Mouse (Mus musculus) embryonic facial prominence, embryonic 14.5 days (tissue): Measurements from ENCODE around the gene Psme3. TPM values are rescaled to one million over a fixed set of nuclear protein-coding genes. Genes with fewer than 3 reads are reported as not detected.

ENCODE experiments used
- ATAC-seq: fragments of 200-750 bp; cut with Nextera tagmentation; 2 replicates; pipeline ENCODE4 v1.8.0; 2017; ENCODE audit warnings: low read depth, moderate number of reproducible peaks, moderate TSS enrichment
- DNase-seq: peaks from one replicate; pipeline ENCODE4 v3.0.0-alpha.2; 2015; ENCODE audit warnings: low spot score
- H3K27ac ChIP-seq: fragments of 300-500 bp; sonication (generic); replicated peaks from 2 replicates; pipeline ENCODE4 v1.5.1; 2014; ENCODE audit warnings: low read depth, mild to moderate bottlenecking, low read length, moderate library complexity
- H3K27me3 ChIP-seq: fragments of 300-500 bp; sonication (generic); replicated peaks from 2 replicates; pipeline ENCODE4 v1.6.1; 2014; ENCODE audit warnings: low read length; ENCODE audit not compliant: control insufficient read depth, insufficient read depth
- H3K36me3 ChIP-seq: fragments of 300-500 bp; sonication (generic); 2 replicates; pipeline ENCODE4 v1.6.1; 2014; ENCODE audit warnings: low read length, mixed read lengths; ENCODE audit not compliant: control insufficient read depth, insufficient read depth
- H3K4me1 ChIP-seq: fragments of 300-500 bp; sonication (generic); 2 replicates; pipeline ENCODE4 v1.6.1; 2014; ENCODE audit warnings: antibody characterized with exemption, low read length; ENCODE audit not compliant: control insufficient read depth, insufficient read depth
- H3K4me2 ChIP-seq: fragments of 300-500 bp; sonication (generic); 2 replicates; pipeline ENCODE4 v1.6.1; 2014; ENCODE audit warnings: low read depth, mild to moderate bottlenecking, low read length, moderate library complexity, mixed read lengths
- H3K4me3 ChIP-seq: fragments of 300-500 bp; sonication (generic); 2 replicates; pipeline ENCODE4 v1.5.1; 2014; ENCODE audit warnings: low read depth, mild to moderate bottlenecking, low read length
- H3K9ac ChIP-seq: fragments of 300-500 bp; sonication (generic); 2 replicates; pipeline ENCODE4 v1.6.1; 2014; ENCODE audit warnings: low read depth, mild to moderate bottlenecking, low read length, moderate library complexity, mixed read lengths
- H3K9me3 ChIP-seq: fragments of 300-500 bp; sonication (generic); 2 replicates; pipeline ENCODE4 v1.6.1; 2016; ENCODE audit warnings: low read length; ENCODE audit not compliant: control insufficient read depth
- WGBS: fragments of 180-500 bp; shearing (Covaris S2); extraction: QIAGEN DNeasy Blood & Tissue Kit; methylation state at CpG from one replicate; pipeline ENCODE4 v1.1.7; 2014; 5-methylcytosine and 5-hydroxymethylcytosine counted together
- polyA plus RNA-seq: library from polyadenylated mRNA; unstranded; fragments of >200 nt; fragmentation: Nextera tagmentation; extraction: Ambion mirVana; gene quantifications from 2 replicates; pipeline ENCODE4 v1.2.1, GENCODE M21; 2014

Gene Psme3
- polyA plus RNA-seq, 1 experiment from 2014 or later: 98.0 TPM

DNA sequence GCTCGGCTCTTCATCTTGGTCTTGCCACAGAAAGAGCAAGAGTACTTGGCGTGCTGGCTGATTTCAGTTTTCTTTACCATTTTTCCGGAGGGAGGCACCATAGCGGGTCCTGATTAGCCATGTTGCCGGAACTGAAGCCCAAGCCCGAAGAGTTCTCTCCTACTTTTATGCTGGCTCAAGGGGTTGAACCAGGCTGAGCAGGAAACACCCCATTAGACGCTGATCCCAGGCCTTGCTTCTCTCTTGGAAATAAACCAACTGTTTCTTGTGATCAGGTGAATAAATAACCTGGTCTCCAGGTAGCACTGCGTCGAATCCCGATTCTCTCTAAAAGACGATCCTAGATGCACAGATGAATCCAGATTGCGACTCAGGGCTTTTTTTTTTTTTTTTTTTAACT, 37.4 kb downstream of the Psme3 start:
- no peak overlapping the region for H3K9ac ChIP-seq
- peaks cover 6% of the 10 kb centered on the region; the same call in 1 of the 2 replicates for H3K9me3 ChIP-seq
- H3K4me2 ChIP-seq: no peak overlapping the region
- H3K4me1 ChIP-seq: no peaks in the 10 kb centered on the region
- H3K36me3 ChIP-seq: no peaks in the 10 kb centered on the region
- no peaks in the 10 kb centered on the region for H3K27me3 ChIP-seq
- 91% methylated on average over 12 of the region's 12 CpGs for WGBS
- DNase-seq (no peak), ATAC-seq (no peak)
- H3K4me3 ChIP-seq: no peak overlapping the region
- H3K27ac ChIP-seq: no peak overlapping the region

DNA sequence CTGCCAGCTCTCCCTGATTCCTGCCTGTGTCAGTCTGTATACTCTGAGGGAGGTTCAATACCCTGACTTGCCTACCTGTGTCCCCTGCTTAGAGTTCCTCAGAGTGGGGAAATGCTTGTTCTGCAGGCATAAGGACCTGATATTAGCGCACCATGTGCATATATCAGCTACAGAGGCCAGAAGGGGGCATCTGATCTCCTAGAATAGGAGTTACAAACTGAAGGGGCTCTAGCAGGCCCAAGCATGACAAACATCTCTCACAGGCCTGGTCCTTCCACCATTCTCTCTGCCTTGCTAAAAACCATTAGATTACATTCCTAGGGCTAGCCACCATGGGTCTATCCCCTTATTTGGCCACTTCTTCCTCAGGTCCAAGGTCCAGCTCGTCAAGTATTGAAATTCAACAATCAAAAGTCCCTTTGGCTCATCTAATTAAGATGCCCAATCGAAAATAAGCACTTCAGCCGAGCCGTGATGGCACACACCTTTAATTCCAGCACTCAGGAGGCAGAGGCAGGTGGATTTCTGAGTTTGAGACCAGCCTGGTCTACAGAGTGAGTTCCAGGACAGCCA, 38.5 kb downstream of the Psme3 start:
- Histone ChIP-seq H3K9me3 (peaks cover 6% of the 10 kb centered on the region; the same call in 1 of the 2 replicates), H3K4me2 (no peak overlapping the region), H3K27ac (no peak overlapping the region), H3K9ac (no peak overlapping the region), H3K36me3 (no peaks in the 10 kb centered on the region), H3K4me3 (no peak overlapping the region), H3K27me3 (no peaks in the 10 kb centered on the region), H3K4me1 (no peaks in the 10 kb centered on the region)
- ATAC-seq (no peak), DNase-seq (no peak)
- 87% methylated on average over 5 of the region's 5 CpGs for whole genome bisulfite sequencing

DNA sequence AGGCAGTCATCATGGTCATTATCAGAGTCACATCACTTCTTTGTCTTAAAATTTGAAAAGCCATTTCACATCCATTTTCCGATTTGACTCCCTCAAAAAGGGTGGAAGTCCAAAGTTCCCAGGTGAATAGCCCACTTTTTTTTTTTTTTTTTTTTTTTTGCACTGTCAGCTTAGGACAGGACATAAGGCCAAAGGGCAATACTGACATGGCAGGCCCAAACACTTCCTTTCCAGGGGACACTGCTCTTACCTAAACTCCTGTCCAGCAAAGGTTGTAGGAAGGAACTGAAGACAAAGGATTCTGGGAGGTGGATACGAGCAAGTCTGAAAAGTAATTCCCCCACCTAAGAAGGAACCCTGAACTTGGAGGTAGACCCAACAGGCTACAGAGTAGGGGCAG, 39.9 kb downstream of the Psme3 start:
- WGBS: 88% methylated on average over 2 of the region's 2 CpGs
- no peaks in the 10 kb centered on the region for H3K27me3 ChIP-seq
- H3K9me3 ChIP-seq: no peaks in the 10 kb centered on the region

GRCm38 (mm10) chr11:101357505-101358182, 41.6 kb downstream of the Psme3 start:
- WGBS: 86% methylated on average over 3 of the region's 3 CpGs
- ATAC-seq (no peak), DNase-seq (peak; percentile 19)
- H3K27me3 ChIP-seq: no peaks in the 10 kb centered on the region
- no peaks in the 10 kb centered on the region for H3K9me3 ChIP-seq
- H3K4me3 ChIP-seq: no peak overlapping the region
- H3K9ac ChIP-seq: no peak overlapping the region
- no peak overlapping the region for H3K4me2 ChIP-seq
- H3K4me1 ChIP-seq: no peaks in the 10 kb centered on the region
- no peak overlapping the region for H3K27ac ChIP-seq
- no peaks in the 10 kb centered on the region for H3K36me3 ChIP-seq

More for the DNA sequence above, 39.9 kb downstream of the Psme3 start:
- DNase-seq (no peak), ATAC-seq (no peak)
- Histone ChIP-seq H3K36me3 (no peaks in the 10 kb centered on the region), H3K4me1 (no peaks in the 10 kb centered on the region), H3K4me2 (no peak overlapping the region), H3K9ac (no peak overlapping the region), H3K4me3 (no peak overlapping the region), H3K27ac (no peak overlapping the region)

DNA sequence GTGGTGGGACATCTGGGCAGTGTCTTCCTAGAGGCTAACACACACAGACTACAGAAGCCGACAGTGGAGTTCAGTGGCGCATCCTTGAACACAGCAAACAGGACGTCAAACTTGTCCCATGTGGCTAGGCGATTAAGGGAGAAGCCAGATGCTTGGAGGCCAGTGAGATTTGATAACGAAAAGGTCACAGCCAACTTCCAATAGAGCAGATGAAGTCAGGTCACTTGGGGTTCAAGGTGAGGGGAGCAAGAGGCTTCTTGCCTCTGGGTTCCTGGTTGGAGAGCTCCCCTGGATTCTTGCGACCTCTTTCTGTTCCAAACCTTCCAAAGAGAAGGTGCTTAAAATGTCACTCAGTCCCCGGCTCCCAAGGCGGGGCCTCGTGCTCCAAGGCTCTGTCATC, 43.8 kb downstream of the Psme3 start:
- H3K9me3 ChIP-seq: no peaks in the 10 kb centered on the region
- no peak overlapping the region for H3K27ac ChIP-seq
- H3K9ac ChIP-seq: no peak overlapping the region
- no peaks in the 10 kb centered on the region for H3K4me1 ChIP-seq
- H3K4me2 ChIP-seq: no peak overlapping the region
- no peak for DNase-seq
- no peaks in the 10 kb centered on the region for H3K27me3 ChIP-seq
- H3K4me3 ChIP-seq: no peak overlapping the region
- 60% methylated on average over 9 of the region's 9 CpGs for WGBS
- no peaks in the 10 kb centered on the region for H3K36me3 ChIP-seq
- no peak for ATAC-seq

- Histone ChIP-seq H3K4me1 (no peaks in the 10 kb centered on the region), H3K4me3 (no peak overlapping the region), H3K9me3 (no peaks in the 10 kb centered on the region), H3K9ac (no peak overlapping the region), H3K27ac (no peak overlapping the region), H3K4me2 (no peak overlapping the region), H3K27me3 (no peaks in the 10 kb centered on the region), H3K36me3 (no peaks in the 10 kb centered on the region)
- WGBS: 45% methylated on average over 3 of the region's 3 CpGs
- DNase-seq (no peak), ATAC-seq (no peak)
Observed at GRCm38 (mm10) chr11:101360651-101361113, 44.7 kb downstream of the Psme3 start.

GRCm38 (mm10) chr11:101364531-101364931, 48.5 kb downstream of the Psme3 start:
- Histone ChIP-seq H3K9ac (no peak overlapping the region), H3K9me3 (no peaks in the 10 kb centered on the region), H3K36me3 (no peaks in the 10 kb centered on the region), H3K4me1 (no peaks in the 10 kb centered on the region), H3K27ac (no peak overlapping the region), H3K4me2 (no peak overlapping the region), H3K27me3 (no peaks in the 10 kb centered on the region), H3K4me3 (no peak overlapping the region)
- 79% methylated on average over 5 of the region's 5 CpGs for WGBS
- DNase-seq: no peak
- ATAC-seq: no peak

DNA sequence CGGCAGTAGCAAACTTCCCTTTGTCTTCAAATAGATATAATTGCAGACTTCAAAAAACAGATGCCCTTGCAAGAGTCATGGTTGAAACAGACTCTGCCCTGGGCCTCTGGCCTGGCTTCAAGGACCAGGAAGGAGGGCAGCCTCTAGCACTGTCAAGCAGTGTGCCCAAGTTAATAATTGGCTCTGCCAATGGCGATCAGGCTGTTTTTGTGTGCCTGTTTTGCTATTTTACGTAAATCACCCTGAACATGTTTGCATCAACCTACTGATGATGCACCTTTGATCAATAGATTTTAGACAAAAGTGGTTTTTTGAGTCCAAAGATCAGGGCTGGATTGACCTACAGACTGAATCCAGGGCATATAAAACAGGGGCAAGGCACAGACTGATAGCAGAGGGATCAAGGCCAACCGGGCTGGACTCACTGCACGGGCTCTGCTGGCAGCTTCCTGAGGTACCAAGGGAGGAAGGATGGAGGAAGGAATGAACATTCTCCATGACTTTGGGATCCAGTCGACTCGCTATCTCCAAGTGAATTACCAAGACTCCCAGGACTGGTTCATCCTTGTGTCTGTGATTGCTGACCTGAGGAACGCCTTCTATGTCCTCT, 51.4 kb downstream of the Psme3 start, which contains the start of gene G6pc:
TSS of gene G6pc (plus strand) at position 236 of the 610 bp plus-strand sequence.
- H3K9me3 ChIP-seq: no peaks in the 10 kb centered on the region
- ATAC-seq: no peak
- no peak within 1 kb of the TSS for H3K4me3 ChIP-seq
- 89% methylated on average over 8 of the region's 8 CpGs for WGBS
- no peak for DNase-seq
- no peak within 1 kb of the TSS for H3K27ac ChIP-seq
- no peaks in the 10 kb centered on the region for H3K4me1 ChIP-seq
- H3K27me3 ChIP-seq: no peaks in the 10 kb centered on the region
- H3K36me3 ChIP-seq: no peaks in the 10 kb centered on the region
- no peak within 1 kb of the TSS for H3K9ac ChIP-seq
- no peak within 1 kb of the TSS for H3K4me2 ChIP-seq
